Mouse (Mus musculus) common myeloid progenitor, adult 5-6 weeks (primary cell): ENCODE data around the gene Eaf1. TPM values are rescaled to one million over a fixed set of nuclear protein-coding genes. Genes with fewer than 3 reads are reported as not detected.
"Not testable (repeated sequence)": the region's sequence is repeated elsewhere in the genome, so short reads cannot be mapped to it uniquely, and the experiment has no call there.

Experiments
- ATAC-seq: replicated peaks from 2 replicates; pipeline ENCODE4 v1.8.0; 2016; ENCODE audit warnings: low read depth, mild to moderate bottlenecking, moderate TSS enrichment, inconsistent platforms; ENCODE audit not compliant: poor library complexity, severe bottlenecking
- total RNA-seq: library from RNA; stranded (forward); fragments of 200-1000, 187-1606 nt; gene quantifications from 2 replicates; pipeline ENCODE4 v1.2.3, GENCODE M21; 2017

Gene Eaf1
- total RNA-seq = 19.3 and 23.2 TPM in 2 replicates

DNA sequence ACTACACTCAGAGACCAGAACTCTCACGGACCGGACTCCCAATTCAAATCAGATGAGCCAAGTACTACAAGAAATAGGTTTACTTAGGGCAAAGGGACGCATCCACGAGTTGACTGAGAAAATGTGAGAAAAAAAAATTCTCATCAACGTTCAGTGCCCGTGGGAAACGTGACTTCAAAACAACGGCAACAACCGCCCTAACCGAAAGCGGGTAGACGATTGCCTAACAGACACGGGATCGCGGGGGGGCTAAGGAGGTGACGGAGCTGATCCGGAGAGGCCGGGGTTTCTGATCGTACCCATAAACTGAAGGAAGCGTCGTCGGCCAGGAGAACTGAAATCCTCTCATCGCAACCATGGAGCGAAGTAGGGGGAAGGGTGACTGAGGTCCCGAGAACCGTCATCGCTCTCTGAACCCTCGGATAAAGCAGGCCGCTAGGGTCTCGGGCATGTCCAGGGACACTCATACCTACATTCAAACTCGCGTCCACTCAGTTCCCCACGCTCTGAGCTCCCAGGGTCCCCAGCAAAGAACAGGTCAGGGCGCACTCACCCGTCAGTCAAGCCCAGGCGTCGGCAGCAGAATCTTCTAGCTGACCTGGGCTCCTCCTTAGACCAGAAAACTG, at the start of gene Eaf1:
Gene Eaf1 (plus strand): TSS at position 51 of the 626 bp plus-strand sequence.
- ATAC-seq = peak; percentile 51

- no peak for ATAC-seq
Measured at GRCm38 (mm10) chr14:31448994-31449393, 45.2 kb upstream of the Eaf1 start.

GRCm38 (mm10) chr14:31453946-31454345, 40.3 kb upstream of the Eaf1 start:
- not testable (repeated sequence) for ATAC-seq

DNA sequence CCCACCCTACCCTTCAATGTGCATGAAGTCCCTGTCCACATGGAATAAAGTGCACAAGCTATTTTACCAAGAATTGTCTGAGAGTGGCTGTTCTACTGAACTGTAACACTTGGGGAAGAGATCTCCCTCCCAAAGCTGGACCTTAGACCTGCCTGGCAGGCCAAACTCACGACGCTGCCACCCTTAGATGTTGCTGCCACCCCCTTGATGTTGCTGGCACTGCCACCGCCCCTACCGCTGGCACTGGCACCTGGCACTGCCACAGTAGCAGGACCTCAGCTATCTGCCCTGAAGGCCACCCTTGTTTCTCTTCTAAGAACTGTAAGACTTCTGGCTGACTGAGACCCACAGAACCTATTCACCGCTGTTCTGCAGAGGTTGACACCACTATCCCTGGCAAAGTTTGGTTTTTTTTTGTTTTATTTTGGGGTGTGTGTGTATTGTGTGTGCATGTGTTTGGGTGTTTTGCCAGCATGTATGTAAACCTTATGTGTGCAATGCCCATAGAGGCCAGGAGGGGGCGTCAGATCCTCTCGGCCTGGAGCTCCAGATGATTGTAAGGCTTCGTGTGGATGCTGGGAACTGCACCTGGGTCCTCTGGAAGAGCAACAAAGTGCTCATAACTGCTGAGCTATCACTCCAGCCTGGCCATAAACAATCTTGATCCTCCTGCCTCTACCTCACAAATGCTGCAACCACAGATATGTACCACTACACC, 39.2 kb upstream of the Eaf1 start:
- ATAC-seq = no peak

- no peak for ATAC-seq
Measured at GRCm38 (mm10) chr14:31456064-31456721, 38.0 kb upstream of the Eaf1 start.

DNA sequence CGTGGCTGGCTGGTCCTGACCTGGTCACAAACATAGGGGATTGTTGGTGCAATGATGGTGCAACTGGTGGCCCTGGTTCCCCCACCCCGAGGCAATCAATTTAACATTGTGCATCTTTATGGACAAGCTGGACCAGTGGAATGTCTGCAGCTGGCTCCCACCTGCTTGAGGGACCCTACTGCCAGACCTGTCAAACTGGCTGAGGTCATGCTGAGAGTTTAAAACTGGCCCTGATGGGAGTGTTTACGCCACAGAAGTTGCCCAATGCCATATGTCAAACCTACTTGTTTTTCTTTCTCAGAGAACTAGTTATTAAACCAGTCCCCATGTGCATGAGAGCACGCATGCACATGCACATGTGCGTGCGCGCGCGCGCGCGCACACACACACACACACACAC, 36.2 kb upstream of the Eaf1 start:
- ATAC-seq = no peak

DNA sequence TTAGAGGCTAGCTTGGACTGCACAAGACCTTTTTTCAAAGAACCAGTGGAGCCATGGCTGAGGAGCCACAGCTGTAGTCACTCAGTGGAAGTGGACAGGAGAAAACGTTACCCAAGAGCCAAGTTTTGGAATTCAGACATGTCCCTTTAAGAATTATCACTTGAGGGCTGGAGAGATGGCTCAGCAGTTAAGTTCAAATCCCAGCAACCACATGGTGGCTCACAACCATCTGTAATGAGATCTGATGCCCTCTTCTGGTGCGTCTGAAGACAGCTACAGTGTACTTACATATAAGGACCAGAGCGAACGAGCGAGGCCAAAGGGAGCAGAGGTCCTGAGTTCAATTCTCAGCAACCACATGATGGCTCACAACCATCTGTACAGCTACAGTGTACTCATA, 32.0 kb upstream of the Eaf1 start:
- ATAC-seq = not testable (repeated sequence)

GRCm38 (mm10) chr14:31462886-31463285, 31.3 kb upstream of the Eaf1 start:
- no peak for ATAC-seq

DNA sequence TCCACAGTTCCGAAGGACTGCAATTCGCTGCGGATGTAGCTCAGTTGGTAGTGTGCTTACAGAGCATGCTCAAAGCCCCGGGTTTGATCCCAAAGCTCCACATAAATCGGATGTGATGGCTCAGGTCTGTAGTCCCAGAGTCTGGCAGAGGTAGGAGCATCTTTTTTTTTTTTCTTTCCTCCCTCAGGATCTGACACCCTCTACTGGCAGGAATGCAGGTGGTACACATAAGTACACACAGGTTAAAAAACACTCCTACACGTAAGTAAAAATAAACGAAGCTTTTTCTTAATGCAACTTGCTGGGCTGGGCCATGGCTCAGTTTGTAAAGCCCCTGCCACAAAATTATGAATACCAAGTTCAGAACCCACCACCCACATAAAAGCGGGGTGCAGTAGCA, 30.0 kb upstream of the Eaf1 start:
- no peak for ATAC-seq

DNA sequence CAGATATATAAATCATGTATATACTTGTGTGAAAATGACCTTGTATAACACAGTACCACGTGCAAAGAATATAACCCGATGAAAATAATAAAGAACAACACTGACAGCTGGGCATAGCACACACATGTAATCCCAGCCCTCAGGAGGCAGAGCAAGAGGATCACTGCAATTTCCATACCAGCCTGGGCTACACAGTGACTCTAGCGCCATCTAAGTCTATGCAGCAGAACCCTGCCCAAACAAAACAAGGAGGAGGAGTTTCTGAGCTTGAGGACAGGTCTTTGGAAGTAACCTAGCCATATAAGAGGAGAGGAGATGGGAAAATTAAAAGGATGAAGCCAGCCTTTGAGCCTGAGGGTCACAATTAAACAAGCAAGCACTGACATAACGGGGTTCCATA, 24.5 kb upstream of the Eaf1 start:
- ATAC-seq = no peak

DNA sequence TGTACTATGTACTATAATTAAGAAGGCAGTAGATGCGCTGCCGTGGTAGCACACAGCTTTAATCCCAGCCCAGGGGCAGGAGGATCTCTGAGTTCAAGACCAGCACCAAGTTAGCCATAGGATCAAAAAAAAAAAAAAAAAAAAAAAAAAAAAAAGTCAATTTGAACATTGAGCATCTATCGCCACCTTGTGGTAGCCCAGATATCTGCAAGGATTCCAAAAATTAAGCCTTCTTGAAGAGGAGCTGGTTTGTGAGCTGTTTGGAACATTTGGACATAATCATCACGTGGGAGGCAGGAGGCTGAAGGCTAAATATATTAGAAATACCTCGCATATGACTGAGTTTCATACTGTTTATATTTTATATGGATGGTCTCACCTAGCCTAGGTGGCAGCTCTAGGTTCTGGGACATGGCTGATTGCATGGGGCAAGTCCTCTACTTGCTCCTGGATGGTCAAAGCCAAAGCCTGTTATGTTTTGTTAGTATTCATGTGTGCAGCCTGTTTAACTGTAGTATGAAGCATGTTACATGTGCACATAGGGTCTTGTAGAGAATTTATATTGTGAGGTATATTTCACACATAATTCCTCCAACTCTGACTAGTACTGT, 21.6 kb upstream of the Eaf1 start:
- ATAC-seq = peak; percentile 42

GRCm38 (mm10) chr14:31473297-31473696, 20.9 kb upstream of the Eaf1 start:
- ATAC-seq = no peak

- ATAC-seq = no peak
Measured at GRCm38 (mm10) chr14:31482417-31482816, 11.8 kb upstream of the Eaf1 start.

DNA sequence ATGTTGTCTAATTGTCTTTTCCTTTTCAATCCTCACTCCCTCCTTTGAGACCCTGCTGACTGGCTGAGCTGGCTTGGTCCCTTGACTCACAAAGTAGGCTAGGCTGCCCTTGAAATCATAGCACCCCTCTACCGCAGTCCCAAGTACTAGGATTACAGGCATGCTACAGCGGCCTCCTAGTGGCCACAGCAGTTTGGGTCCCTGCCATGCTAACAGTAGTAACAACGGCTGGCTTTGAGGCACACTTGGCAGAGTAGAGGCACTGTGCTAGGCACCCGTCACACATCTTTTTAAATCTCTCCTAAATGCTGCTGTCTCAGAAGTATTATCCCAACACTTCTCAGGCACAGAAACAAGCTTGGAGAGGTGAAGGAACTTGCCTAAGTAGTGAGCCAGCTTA, 7.7 kb upstream of the Eaf1 start:
- no peak for ATAC-seq

DNA sequence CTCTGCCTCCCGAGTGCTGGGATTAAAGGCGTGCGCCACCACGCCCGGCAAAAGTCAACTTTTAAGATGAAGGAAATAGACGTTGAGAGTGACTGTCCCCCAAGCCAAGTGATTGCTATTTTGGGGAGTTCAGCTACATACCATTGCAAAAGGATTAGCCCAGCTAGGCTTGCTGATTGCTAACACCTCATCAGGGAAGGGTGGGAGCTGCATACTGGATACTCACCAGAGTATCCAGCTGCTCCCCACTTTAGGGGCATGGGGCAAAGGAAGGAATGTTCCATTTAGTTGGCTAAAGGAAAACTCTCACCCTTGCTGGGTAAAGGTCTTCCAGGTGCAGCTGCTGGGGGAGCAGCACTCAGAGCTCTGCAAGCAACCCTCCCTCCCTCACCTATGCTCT, 6.1 kb upstream of the Eaf1 start:
- ATAC-seq = no peak

- ATAC-seq = no peak
Measured at GRCm38 (mm10) chr14:31493901-31494300, 298 bp upstream of the Eaf1 start.

GRCm38 (mm10) chr14:31494975-31495455, 816 bp downstream of the Eaf1 start, which contains the start of gene Mettl6:
Gene Mettl6 (minus strand): TSS chr14:31495040.
- peak; percentile 76 for ATAC-seq

DNA sequence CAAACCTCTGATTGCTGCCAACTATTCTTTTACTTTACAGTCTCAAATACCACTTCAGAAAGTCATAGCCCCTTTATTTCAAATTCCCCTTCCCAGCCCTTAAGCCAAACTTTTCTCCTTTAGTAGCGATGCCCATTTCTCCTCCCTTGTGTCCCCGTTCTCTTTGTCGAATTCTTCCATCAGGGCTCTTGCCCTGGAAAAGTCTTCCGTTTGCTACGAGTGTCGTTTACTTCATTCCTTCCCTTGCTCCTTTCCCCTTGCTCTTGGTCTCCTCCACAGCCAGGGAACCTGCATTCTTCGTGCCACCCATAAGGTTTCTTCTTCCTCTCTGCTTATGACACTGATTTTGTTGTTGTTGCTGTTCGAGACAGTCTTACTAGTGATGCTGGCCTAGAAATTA, 1.3 kb downstream of the Eaf1 start:
- no peak for ATAC-seq

GRCm38 (mm10) chr14:31496241-31496646, 2.0 kb downstream of the Eaf1 start:
- ATAC-seq = peak; percentile 72

GRCm38 (mm10) chr14:31499526-31499925, 5.3 kb downstream of the Eaf1 start:
- no peak for ATAC-seq

DNA sequence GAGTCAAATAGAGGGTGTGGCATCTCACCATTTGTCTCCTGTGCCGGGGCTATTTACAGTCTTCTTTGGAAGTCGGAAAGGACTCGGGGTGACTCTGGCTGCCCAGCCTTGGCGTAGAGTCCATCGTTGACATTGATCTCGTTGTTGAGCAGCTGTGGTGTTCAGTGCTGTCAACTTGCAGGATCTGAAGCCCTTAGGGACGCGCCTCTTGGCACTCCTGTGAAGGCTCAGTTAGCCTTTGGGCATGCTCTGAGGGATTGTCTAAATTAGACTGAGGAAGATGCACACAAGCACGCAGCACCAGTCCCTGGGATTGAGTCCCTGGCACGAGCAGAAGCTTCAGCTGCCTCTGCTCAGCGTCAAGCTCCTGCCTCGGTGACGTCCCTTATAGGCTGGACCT, 9.2 kb downstream of the Eaf1 start:
- no peak for ATAC-seq
